Mouse (Mus musculus): Measurements from ENCODE around the gene Syt1.

Gene Syt1

GRCm38 (mm10) chr10:108885769-108886168 lies 125.0 kb downstream of the Syt1 start:
- no peak for DNase-seq (ENCODE audit: low read depth, low spot score)

- no peak for DNase-seq (ENCODE audit: low read depth, low spot score)
Measured at GRCm38 (mm10) chr10:108884520-108884919, 126.3 kb downstream of the Syt1 start.

DNA sequence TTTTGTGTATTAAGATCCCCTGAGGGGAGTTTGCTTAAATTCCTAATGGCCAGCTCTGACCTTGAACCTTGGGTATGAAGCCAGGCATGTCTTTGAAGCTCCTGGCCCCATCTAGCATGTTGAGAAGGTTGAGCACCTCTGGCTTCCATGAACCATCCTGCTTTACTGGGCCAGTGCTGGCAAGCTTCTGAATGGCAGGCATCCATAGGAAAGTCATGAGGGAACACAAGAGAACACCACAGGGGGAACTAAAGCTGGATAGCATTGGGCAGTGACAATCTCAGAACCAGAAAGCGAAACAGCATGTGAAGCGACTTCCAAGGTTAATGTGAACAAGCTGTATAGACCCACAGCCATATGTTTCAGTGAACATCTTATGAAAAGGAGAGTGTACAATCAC lies 130.4 kb downstream of the Syt1 start:
- DNase-seq (ENCODE audit: low read depth, low spot score): no peak

- no peak for DNase-seq (ENCODE audit: low read depth, low spot score)
Measured at GRCm38 (mm10) chr10:108875730-108876129, 135.1 kb downstream of the Syt1 start.

DNA sequence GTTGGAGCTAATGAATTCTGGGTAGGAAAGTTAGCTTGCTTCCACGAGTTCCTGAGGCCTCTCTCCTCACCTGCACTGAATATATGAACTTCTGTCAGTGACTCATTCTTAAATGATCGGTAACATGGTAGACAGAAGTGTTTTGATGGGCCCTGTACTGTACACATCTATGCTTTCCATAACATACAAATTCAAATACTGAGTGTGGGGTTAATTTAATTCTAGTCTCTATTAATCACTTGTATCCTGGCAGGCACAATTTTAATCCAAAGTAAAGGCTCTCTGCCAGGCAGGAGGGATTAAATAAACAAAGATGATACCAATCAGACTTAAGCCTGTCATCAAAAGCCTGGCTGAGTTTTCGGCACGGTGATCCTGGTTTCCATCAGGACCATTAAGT lies 136.1 kb downstream of the Syt1 start:
- DNase-seq (ENCODE audit: low read depth, low spot score): no peak

DNA sequence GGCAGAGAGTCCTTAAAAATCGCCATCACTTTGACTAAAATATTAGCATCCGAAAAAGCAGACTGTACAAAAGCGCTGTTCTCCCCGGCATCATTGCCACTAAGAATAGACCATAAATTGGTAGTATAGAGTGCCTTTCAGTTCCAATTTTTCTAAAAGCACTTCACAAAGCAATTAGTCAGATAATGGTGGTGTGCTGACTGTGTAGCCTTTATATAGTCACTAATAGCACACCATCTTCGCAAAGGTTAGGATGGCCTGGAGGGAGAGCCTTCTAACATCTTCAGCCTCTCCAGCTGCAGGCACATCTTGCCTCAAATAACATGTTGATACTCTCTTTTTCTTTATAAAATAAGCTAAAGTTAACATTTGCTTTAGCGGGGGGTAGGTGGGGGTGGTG lies 138.4 kb downstream of the Syt1 start:
- no peak for DNase-seq (ENCODE audit: low read depth, low spot score)

- no peak for DNase-seq (ENCODE audit: low read depth, low spot score)
Measured at GRCm38 (mm10) chr10:108870586-108870985, 140.2 kb downstream of the Syt1 start.

DNA sequence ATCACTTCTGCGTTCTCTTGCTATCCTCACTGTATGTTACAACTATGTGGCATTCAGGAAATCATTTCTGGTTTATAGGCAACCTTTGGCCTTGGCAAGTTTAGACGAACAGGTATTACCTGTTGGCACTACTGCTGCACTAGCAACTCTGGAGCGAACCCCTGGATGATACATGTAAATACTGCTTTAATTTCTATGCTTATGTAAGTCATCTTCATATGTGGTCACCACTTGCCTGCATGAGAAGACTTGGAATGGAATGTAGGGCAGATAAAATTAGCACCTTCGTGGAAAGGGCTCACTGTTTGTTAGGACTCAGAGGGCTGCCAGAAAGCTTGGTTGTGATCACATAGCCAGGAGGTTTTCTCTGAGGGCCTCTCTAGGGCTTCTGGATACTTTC lies 142.6 kb downstream of the Syt1 start:
- no peak for DNase-seq (ENCODE audit: low read depth, low spot score)

DNA sequence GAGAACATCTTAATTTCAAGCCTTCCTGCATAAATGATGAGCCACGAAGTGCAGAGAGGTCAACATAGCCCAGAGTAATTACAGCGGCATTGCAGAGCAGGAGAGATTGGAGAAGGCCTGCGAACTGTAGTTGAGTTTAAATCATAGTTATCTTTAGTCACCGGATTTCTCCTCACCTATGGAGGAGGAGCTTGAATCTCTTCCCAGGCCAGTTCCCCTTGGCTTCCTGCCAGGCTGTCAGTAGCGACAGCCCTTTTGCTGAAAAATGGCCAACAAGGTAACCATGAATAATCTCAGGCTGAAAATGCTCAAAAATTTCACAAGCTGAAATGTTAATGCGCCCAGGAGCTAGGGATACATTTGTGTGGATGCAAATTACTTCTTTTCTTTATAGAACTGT lies 143.6 kb downstream of the Syt1 start:
- no peak for DNase-seq (ENCODE audit: low read depth, low spot score)

DNA sequence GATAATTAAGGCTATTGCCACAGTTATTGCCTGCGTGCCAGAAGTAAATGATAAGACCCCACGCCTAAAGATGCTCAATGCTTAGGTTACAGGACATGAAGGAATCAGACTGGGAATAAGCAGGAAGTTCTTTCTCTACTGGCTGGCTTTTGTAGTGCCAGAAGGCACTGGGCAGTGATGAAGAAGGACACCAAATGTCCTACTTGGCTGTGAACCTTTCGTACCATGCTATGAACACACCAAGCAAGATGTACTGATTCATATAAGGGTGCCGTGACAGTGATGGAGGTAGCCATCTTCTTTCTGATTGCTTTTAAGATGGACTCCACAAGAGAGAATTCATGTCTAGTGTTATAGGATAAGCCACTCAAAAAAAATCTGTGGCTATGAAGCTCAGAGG lies 145.2 kb downstream of the Syt1 start:
- DNase-seq (ENCODE audit: low read depth, low spot score): no peak

- DNase-seq (ENCODE audit: low read depth, low spot score): no peak
Measured at GRCm38 (mm10) chr10:108855986-108856385, 154.8 kb downstream of the Syt1 start.

- DNase-seq (ENCODE audit: low read depth, low spot score): no peak
Measured at GRCm38 (mm10) chr10:108852757-108853156, 158.0 kb downstream of the Syt1 start.

GRCm38 (mm10) chr10:108837434-108837833 lies 173.3 kb downstream of the Syt1 start:
- DNase-seq (ENCODE audit: low read depth, low spot score): no peak

- no peak for DNase-seq (ENCODE audit: low read depth, low spot score)
Measured at GRCm38 (mm10) chr10:108832248-108832647, 178.5 kb downstream of the Syt1 start.

DNA sequence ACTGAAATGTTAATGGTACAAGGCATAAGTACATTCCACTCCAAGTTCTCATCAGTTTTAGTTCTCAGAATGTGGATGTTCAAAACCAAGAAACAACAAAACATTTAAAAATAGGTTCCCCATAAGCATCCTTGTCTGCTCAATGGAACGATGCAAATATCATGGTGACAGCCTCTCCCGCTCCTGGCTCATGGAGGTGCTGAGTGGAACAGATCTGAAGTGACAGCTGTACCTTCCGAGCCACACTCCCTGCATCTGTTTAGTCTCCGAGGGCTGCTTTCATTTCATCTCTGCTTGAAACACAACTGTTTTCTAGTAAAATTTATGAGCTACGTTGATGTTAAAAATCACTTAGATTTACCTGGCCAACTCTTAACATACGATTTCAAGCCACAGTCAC lies 179.0 kb downstream of the Syt1 start:
- DNase-seq (ENCODE audit: low read depth, low spot score): no peak

GRCm38 (mm10) chr10:108822273-108822672 lies 188.5 kb downstream of the Syt1 start:
- DNase-seq (ENCODE audit: low read depth, low spot score): no peak

- no peak for DNase-seq (ENCODE audit: low read depth, low spot score)
Measured at GRCm38 (mm10) chr10:108815339-108815738, 195.4 kb downstream of the Syt1 start.

DNA sequence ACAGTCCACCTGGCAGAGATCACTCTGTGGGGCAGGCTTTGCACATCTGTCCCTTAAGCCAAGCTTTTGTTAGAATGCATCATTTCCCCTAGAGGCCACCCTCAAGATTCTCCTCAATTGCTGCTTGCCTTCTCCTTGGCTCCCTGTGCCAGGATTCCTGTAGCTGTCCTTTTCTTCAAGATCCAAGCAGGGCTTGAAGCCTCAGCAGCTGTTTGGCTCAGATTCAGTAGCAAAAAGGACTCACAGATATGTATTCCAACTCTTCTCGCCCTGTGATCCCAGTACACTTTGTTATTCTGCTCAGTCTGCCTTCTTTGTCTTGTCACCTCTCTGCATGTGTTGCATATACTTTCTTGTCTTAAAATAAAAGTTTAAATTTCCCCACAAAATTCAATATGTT lies 206.4 kb downstream of the Syt1 start:
- DNase-seq (ENCODE audit: low read depth, low spot score): no peak

- no peak for DNase-seq (ENCODE audit: low read depth, low spot score)
Measured at GRCm38 (mm10) chr10:108800776-108801175, 210.0 kb downstream of the Syt1 start.

DNA sequence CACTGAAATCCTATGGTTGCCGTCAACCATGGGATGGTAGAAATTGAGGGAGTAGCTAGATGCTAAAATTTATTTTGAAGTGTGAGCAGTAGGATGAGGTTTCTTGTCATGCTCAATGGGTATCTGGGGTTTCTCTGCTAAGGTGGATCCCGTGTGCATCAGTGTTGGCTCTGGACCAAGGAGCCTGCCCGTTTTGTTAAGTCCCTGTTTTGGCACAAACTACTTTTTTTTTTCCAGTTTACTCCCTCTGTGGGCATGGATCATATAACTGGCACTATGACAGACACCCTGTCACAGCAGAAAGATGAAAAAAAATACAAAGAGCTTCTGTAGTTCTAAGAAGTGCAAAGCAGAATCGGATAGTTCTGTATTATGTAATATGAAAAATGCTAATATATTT lies 212.0 kb downstream of the Syt1 start:
- DNase-seq (ENCODE audit: low read depth, low spot score): no peak

DNA sequence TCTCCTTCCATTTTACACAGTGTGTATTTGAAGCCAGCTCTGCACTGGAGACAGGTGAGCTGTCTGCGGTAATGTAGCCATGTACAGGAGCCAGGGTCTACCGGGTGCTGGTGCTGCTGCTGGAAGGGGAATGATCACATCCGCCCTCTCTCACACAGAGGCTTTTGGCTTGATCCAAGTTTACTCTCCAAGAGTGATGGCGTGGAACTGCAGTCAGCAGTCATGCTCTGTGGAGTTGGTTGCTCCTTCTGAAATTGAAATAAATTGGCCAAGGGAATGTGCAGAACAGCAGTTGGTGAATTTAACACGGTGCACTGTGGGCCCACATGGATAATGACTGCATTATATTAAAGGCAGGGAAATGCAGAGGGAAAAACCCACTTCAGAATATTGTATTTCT lies 228.0 kb downstream of the Syt1 start:
- DNase-seq (ENCODE audit: low read depth, low spot score): no peak

DNA sequence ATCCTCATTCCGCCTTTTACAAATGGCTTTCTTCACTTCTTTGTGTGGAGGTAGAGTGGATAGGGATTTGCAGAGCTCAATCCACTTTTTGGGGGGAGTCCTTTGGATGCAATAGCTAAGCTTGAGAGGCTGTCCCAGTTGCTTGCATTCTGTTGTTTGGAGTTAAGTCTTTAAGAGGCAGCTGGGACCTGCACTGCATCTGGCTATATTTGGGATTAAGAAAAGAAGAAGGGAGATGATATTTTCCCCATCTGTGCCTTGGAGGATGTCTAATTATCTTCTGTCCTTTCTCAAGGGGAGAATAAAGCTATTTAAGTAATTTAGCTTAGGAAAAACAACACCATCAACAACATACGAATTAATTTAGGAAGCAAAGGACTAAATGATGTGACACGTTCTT lies 230.2 kb downstream of the Syt1 start:
- DNase-seq (ENCODE audit: low read depth, low spot score): no peak

DNA sequence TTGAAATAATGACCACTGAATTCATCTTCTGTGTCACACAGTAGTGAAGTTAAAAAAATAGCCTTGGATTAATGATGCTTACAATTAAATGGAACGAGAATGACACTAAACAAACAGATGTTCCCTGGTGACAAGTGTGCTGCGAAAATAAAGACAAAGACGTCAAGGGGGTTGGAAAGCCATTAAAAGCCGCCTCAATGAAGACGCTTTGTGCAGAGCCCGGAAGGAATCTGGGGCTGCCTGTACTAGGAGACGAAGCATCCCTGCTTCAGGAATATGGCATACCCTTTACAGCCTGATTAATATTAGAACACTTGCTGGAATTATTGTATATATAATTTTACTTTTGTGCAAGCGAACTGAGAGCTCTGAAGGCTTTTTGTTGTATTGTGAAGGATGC lies 234.0 kb downstream of the Syt1 start:
- DNase-seq (ENCODE audit: low read depth, low spot score): no peak

DNA sequence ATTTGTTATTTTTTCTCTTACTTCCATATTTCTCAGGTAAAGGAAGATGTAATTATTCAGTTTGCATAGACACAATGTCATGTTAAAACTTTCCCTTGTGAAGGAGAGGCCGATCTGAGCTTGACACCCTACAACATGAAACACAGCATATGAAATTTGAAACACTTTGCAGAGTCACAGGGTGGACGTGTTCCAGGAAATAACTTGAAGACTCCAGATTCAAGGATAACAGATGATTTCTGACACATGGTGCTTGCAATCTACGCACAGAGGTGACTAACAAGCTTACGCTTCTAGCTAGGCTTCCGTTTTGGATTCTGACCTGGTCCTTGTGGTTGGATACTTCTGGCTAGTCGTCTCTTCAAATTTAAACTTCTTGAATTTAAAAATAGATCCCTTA lies 239.7 kb downstream of the Syt1 start:
- peak; percentile 3 for DNase-seq (ENCODE audit: low read depth, low spot score)

- no peak for DNase-seq (ENCODE audit: low read depth, low spot score)
Measured at GRCm38 (mm10) chr10:108765564-108765963, 245.2 kb downstream of the Syt1 start.
